Mouse (Mus musculus) forebrain, embryonic 10.5 days (tissue): Measurements from ENCODE around the gene Chrm3. TPM values are rescaled to one million over a fixed set of nuclear protein-coding genes. Genes with fewer than 3 reads are reported as not detected.

ENCODE experiments used
- DNase-seq: peaks from one replicate; pipeline ENCODE4 v3.0.0-alpha.2; 2017; ENCODE audit warnings: low spot score; ENCODE audit errors: extremely low spot score
- H3K27ac ChIP-seq: fragments of 300-500 bp; sonication (generic); 2 replicates; pipeline ENCODE4 v1.5.1; 2016; ENCODE audit warnings: mild to moderate bottlenecking
- H3K27me3 ChIP-seq: fragments of 300-500 bp; sonication (generic); 2 replicates; pipeline ENCODE4 v1.6.1; 2016; ENCODE audit warnings: mild to moderate bottlenecking; ENCODE audit not compliant: poor library complexity, severe bottlenecking
- H3K36me3 ChIP-seq: fragments of 300-500 bp; sonication (generic); replicated peaks from 2 replicates; pipeline ENCODE4 v1.6.1; 2016; ENCODE audit warnings: mild to moderate bottlenecking, moderate library complexity
- H3K4me1 ChIP-seq: fragments of 300-500 bp; sonication (generic); 2 replicates; pipeline ENCODE4 v1.6.1; 2016
- H3K4me3 ChIP-seq: fragments of 300-500 bp; sonication (generic); 2 replicates; pipeline ENCODE4 v1.5.1; 2016; ENCODE audit warnings: mild to moderate bottlenecking, moderate library complexity
- H3K9me3 ChIP-seq: fragments of 300-500 bp; sonication (generic); 2 replicates; pipeline ENCODE4 v1.6.1; 2016; ENCODE audit warnings: mild to moderate bottlenecking, moderate library complexity
- WGBS: fragments of 180-500 bp; shearing (Covaris S2); methylation state at CpG from one replicate; pipeline ENCODE4 v1.1.7; 2016; 5-methylcytosine and 5-hydroxymethylcytosine counted together
- polyA plus RNA-seq: library from polyadenylated mRNA; unstranded; fragments of >200 nt; fragmentation: Nextera tagmentation; extraction: Ambion mirVana; gene quantifications from 2 replicates; pipeline ENCODE4 v1.2.1, GENCODE M21; 2016

Gene Chrm3
- polyA plus RNA-seq, 1 experiment from 2014 or later: not detected

- H3K4me3 ChIP-seq: no peak overlapping the region
- no peaks in the 10 kb centered on the region for H3K36me3 ChIP-seq
- no peaks in the 10 kb centered on the region for H3K9me3 ChIP-seq
- H3K27ac ChIP-seq: no peak overlapping the region
- 67% methylated on average over 1 of the region's 1 CpGs for WGBS
- DNase-seq: no peak
- no peaks in the 10 kb centered on the region for H3K27me3 ChIP-seq
- H3K4me1 ChIP-seq: no peaks in the 10 kb centered on the region
These were observed 150.0 kb downstream of the Chrm3 start for GRCm38 (mm10) chr13:10210522-10211244.

- no peak for DNase-seq
- Histone ChIP-seq H3K27me3 (no peaks in the 10 kb centered on the region), H3K9me3 (no peaks in the 10 kb centered on the region), H3K27ac (no peak overlapping the region), H3K36me3 (no peaks in the 10 kb centered on the region), H3K4me3 (no peak overlapping the region), H3K4me1 (no peaks in the 10 kb centered on the region)
- WGBS: 86% methylated on average over 6 of the region's 6 CpGs
These were observed 161.3 kb downstream of the Chrm3 start for GRCm38 (mm10) chr13:10199206-10199956.

DNA sequence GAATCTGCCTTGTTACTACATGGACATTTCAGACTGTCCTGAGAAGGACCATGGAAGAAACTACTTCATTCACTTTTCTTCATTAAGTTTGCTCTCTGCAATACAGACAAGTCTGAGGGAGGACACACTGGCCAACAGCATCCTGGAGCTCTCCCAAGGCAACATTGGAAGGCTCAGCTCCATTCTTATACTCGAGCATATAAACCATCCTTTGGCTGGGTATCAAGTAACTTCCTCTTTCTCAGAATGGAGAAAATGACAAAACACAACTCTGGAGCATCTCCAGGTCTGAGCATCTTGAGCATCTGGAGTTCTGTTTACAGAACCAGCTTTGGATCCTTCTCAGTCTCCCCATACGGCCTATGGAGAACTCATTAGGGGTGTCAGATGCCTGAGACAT lies 170.8 kb downstream of the Chrm3 start:
- DNase-seq: no peak
- Histone ChIP-seq H3K27me3 (no peaks in the 10 kb centered on the region), H3K4me1 (no peaks in the 10 kb centered on the region), H3K4me3 (no peak overlapping the region), H3K27ac (no peak overlapping the region), H3K36me3 (no peaks in the 10 kb centered on the region), H3K9me3 (no peaks in the 10 kb centered on the region)
- WGBS: 77% methylated on average over 2 of the region's 2 CpGs

DNA sequence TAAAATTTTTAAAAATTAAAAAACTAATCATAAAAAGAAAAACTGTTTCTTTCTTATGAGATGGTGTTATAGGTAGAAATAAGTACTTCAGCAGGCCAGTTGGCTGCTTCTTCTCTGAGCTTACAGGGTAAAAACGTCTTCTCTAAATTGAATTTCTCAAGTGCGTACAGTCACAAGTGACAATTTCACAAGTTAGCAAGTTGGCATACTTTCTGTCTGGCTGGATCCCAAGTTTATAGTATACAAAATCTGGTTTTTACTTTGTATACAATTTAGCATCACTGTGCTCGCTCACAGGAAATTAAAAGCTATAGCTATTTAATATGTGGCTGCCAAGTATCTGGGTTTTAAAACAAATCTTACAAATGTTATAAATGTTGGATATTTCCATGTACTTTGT lies 172.7 kb downstream of the Chrm3 start:
- Histone ChIP-seq H3K9me3 (no peaks in the 10 kb centered on the region), H3K4me1 (no peaks in the 10 kb centered on the region), H3K4me3 (no peak overlapping the region), H3K27ac (no peak overlapping the region), H3K27me3 (no peaks in the 10 kb centered on the region), H3K36me3 (no peaks in the 10 kb centered on the region)
- no peak for DNase-seq
- 96% methylated on average over 3 of the region's 3 CpGs for WGBS

DNA sequence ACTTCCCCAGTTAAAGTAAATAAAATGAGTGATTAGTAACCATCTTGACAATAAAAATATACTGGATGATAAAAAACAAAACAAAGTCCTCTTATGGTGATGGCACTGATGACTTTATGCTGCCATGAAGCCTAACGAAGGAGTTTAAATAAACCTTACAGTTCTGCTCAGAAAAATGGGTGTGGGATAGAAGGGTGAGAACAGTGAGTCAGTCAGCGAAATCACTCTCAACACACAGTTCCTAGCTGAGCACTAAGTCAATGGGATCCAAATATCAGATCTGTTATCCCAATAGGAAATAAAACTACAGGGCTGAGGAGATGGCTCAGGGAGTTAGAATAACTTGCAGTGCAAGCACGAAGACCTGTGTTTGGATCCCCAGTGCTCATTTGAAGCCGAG lies 176.8 kb downstream of the Chrm3 start:
- 94% methylated on average over 4 of the region's 4 CpGs for WGBS

DNA sequence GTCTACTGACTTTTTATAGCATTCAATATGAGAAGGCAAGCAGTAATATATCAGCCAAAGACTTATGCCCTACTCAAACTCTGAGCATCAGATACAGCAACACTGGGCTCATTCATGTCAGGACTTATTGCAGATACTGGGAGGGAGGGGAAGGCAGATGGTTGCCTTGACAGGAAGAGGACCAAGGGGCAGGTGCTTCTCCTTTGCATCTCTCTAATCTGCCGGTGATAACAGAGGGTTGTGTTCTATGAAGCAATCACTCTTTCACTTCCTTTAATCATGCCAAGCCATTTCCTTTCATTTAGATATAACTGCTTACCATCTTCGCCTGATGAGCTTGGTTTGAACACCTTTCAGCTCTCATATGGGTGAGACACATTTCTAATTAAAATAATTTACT lies 177.9 kb downstream of the Chrm3 start:
- Histone ChIP-seq H3K27ac (no peak overlapping the region), H3K27me3 (no peaks in the 10 kb centered on the region), H3K4me1 (no peaks in the 10 kb centered on the region), H3K9me3 (no peaks in the 10 kb centered on the region), H3K4me3 (no peak overlapping the region), H3K36me3 (no peaks in the 10 kb centered on the region)
- WGBS: 86% methylated on average over 2 of the region's 2 CpGs
- no peak for DNase-seq

More for the DNA sequence above, 176.8 kb downstream of the Chrm3 start:
- Histone ChIP-seq H3K4me1 (no peaks in the 10 kb centered on the region), H3K36me3 (no peaks in the 10 kb centered on the region), H3K27ac (no peak overlapping the region), H3K4me3 (no peak overlapping the region), H3K9me3 (no peaks in the 10 kb centered on the region), H3K27me3 (no peaks in the 10 kb centered on the region)
- no peak for DNase-seq

- H3K9me3 ChIP-seq: no peaks in the 10 kb centered on the region
- H3K27me3 ChIP-seq: no peaks in the 10 kb centered on the region
- no peak overlapping the region for H3K4me3 ChIP-seq
- no peaks in the 10 kb centered on the region for H3K4me1 ChIP-seq
- no peak overlapping the region for H3K27ac ChIP-seq
- H3K36me3 ChIP-seq: no peaks in the 10 kb centered on the region
- no peak for DNase-seq
- WGBS: 89% methylated on average over 2 of the region's 2 CpGs
These were observed 190.1 kb downstream of the Chrm3 start for GRCm38 (mm10) chr13:10170529-10170928.

- no peaks in the 10 kb centered on the region for H3K36me3 ChIP-seq
- no peak overlapping the region for H3K4me3 ChIP-seq
- no peaks in the 10 kb centered on the region for H3K27me3 ChIP-seq
- H3K9me3 ChIP-seq: no peaks in the 10 kb centered on the region
- no peak for DNase-seq
- no peaks in the 10 kb centered on the region for H3K4me1 ChIP-seq
- no peak overlapping the region for H3K27ac ChIP-seq
These were observed 197.3 kb downstream of the Chrm3 start for GRCm38 (mm10) chr13:10163354-10163753.

DNA sequence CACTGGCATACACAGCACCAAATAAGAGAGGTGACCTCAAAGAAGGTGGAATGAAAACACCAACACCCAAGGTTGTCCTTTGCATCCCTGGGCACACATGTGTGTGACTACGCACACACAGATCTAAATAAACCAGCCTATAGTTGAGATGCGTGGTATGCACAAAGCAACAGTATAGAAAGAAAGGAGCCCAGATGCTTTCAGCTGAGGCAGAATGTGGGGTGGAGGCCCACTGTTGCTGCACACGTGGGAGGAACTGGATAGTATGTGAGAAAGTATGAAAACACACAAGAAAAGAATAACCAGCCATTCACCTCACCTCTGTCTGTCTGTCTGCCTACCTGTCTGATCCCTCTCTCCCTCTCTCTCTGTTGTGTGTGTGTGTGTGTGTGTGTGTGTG lies 203.2 kb downstream of the Chrm3 start:
- H3K4me1 ChIP-seq: no peaks in the 10 kb centered on the region
- H3K36me3 ChIP-seq: no peaks in the 10 kb centered on the region
- no peak overlapping the region for H3K4me3 ChIP-seq
- no peak overlapping the region for H3K27ac ChIP-seq
- DNase-seq: no peak
- no peaks in the 10 kb centered on the region for H3K9me3 ChIP-seq
- H3K27me3 ChIP-seq: no peaks in the 10 kb centered on the region
- 82% methylated on average over 3 of the region's 3 CpGs for WGBS

GRCm38 (mm10) chr13:10140573-10140972 lies 220.1 kb downstream of the Chrm3 start:
- Histone ChIP-seq H3K4me1 (no peaks in the 10 kb centered on the region), H3K4me3 (no peak overlapping the region), H3K27me3 (no peaks in the 10 kb centered on the region), H3K27ac (no peak overlapping the region), H3K36me3 (no peaks in the 10 kb centered on the region), H3K9me3 (no peaks in the 10 kb centered on the region)
- DNase-seq: no peak
- WGBS: 85% methylated on average over 4 of the region's 4 CpGs

DNA sequence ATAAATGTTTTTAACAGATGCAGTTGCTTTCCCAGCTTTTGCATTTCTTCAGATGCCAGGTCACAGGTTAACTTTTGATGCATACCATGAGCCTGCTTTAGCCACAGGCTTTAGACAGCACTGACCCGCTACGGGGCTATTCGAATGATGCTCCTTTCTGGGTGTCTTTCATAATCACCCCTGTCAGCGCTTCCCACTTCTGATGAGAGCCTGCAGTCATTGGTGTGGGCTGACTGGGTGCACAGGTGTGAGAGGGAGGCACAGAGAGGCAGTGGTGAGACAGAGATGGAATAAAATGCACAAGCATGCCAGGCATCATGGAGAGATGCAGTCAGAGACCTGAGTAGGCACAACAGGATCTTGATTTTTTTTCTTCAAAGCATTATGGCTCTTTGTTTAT lies 221.8 kb downstream of the Chrm3 start:
- no peaks in the 10 kb centered on the region for H3K4me1 ChIP-seq
- H3K36me3 ChIP-seq: no peaks in the 10 kb centered on the region
- no peak overlapping the region for H3K27ac ChIP-seq
- 92% methylated on average over 4 of the region's 4 CpGs for WGBS
- no peaks in the 10 kb centered on the region for H3K27me3 ChIP-seq
- no peak for DNase-seq
- no peak overlapping the region for H3K4me3 ChIP-seq
- H3K9me3 ChIP-seq: no peaks in the 10 kb centered on the region

- no peak for DNase-seq
- 67% methylated on average over 2 of the region's 2 CpGs for WGBS
These were observed 229.6 kb downstream of the Chrm3 start for GRCm38 (mm10) chr13:10131064-10131463.

GRCm38 (mm10) chr13:10112211-10112610 lies 248.4 kb downstream of the Chrm3 start:
- Histone ChIP-seq H3K9me3 (no peaks in the 10 kb centered on the region), H3K27me3 (no peaks in the 10 kb centered on the region), H3K27ac (no peak overlapping the region), H3K36me3 (no peaks in the 10 kb centered on the region), H3K4me3 (no peak overlapping the region), H3K4me1 (no peaks in the 10 kb centered on the region)
- 82% methylated on average over 2 of the region's 2 CpGs for WGBS
- no peak for DNase-seq

More at GRCm38 (mm10) chr13:10131064-10131463, 229.6 kb downstream of the Chrm3 start:
- H3K27ac ChIP-seq: no peak overlapping the region
- no peaks in the 10 kb centered on the region for H3K36me3 ChIP-seq
- no peaks in the 10 kb centered on the region for H3K9me3 ChIP-seq
- H3K27me3 ChIP-seq: no peaks in the 10 kb centered on the region
- no peaks in the 10 kb centered on the region for H3K4me1 ChIP-seq
- no peak overlapping the region for H3K4me3 ChIP-seq
